Mouse (Mus musculus): ENCODE measurements at regions not wholly inside any gene's neighbourhood (a gene's known extent, or its start where the extent isn't known, plus 50 kb on each side); places are given as distances from the start of the nearest gene placed in this dataset.

- DNase-seq (ENCODE audit: low read depth, low spot score): no peak
Observed at GRCm38 (mm10) chr12:68576855-68577254, 582.1 kb downstream of the Rps29 start.

- DNase-seq (ENCODE audit: low read depth, low spot score): no peak
Observed at GRCm38 (mm10) chr12:68554943-68555627, 603.9 kb downstream of the Rps29 start.

GRCm38 (mm10) chr12:68554292-68554691 is 604.7 kb downstream of the Rps29 start:
- no peak for DNase-seq (ENCODE audit: low read depth, low spot score)

GRCm38 (mm10) chr12:68541811-68542210 is 617.2 kb downstream of the Rps29 start:
- no peak for DNase-seq (ENCODE audit: low read depth, low spot score)

- DNase-seq (ENCODE audit: low read depth, low spot score): no peak
Observed at GRCm38 (mm10) chr12:68500794-68501193, 658.2 kb downstream of the Rps29 start.

GRCm38 (mm10) chr12:68463032-68463431 is 696.0 kb downstream of the Rps29 start:
- DNase-seq (ENCODE audit: low read depth, low spot score): no peak

GRCm38 (mm10) chr12:68458196-68458595 is 700.8 kb downstream of the Rps29 start:
- no peak for DNase-seq (ENCODE audit: low read depth, low spot score)

- DNase-seq (ENCODE audit: low read depth, low spot score): no peak
Observed at GRCm38 (mm10) chr12:68426601-68427000, 732.4 kb downstream of the Rps29 start.

GRCm38 (mm10) chr12:68425006-68425405 is 734.0 kb downstream of the Rps29 start:
- no peak for DNase-seq (ENCODE audit: low read depth, low spot score)

All from c-Kit-negative CD71-positive TER-119-positive erythroid progenitor cells, embryonic 14.5 days (primary cell).